Mouse (Mus musculus) kidney, adult 9 months (tissue): ENCODE data around the gene Otop1.

Source experiments
- DNase-seq: peaks from one replicate; pipeline ENCODE4 v3.0.0; 2022

Gene Otop1

GRCm38 (mm10) chr5:38275771-38276170 lies at the start of gene Otop1:
TSS of gene Otop1 (plus strand) at chr5:38275972.
- DNase-seq = no peak

GRCm38 (mm10) chr5:38235422-38235821 lies 40.4 kb upstream of the Otop1 start:
- peak; percentile 50 for DNase-seq

GRCm38 (mm10) chr5:38236627-38237026 lies 39.1 kb upstream of the Otop1 start:
- no peak for DNase-seq

- DNase-seq = no peak
Observed at GRCm38 (mm10) chr5:38240727-38241472, 34.9 kb upstream of the Otop1 start.

- DNase-seq = no peak
Observed at GRCm38 (mm10) chr5:38241473-38241834, 34.3 kb upstream of the Otop1 start.

GRCm38 (mm10) chr5:38241966-38242365 lies 33.8 kb upstream of the Otop1 start:
- no peak for DNase-seq

GRCm38 (mm10) chr5:38255195-38255594 lies 20.6 kb upstream of the Otop1 start:
- DNase-seq = no peak

GRCm38 (mm10) chr5:38255644-38256043 lies 20.1 kb upstream of the Otop1 start:
- DNase-seq = no peak

GRCm38 (mm10) chr5:38256551-38256950 lies 19.2 kb upstream of the Otop1 start:
- no peak for DNase-seq

GRCm38 (mm10) chr5:38258034-38258772 lies 17.6 kb upstream of the Otop1 start:
- no peak for DNase-seq

- DNase-seq = no peak
Observed at GRCm38 (mm10) chr5:38258773-38259146, 17.0 kb upstream of the Otop1 start.

- no peak for DNase-seq
Observed at GRCm38 (mm10) chr5:38259455-38260106, 16.2 kb upstream of the Otop1 start.

GRCm38 (mm10) chr5:38260107-38260682 lies 15.6 kb upstream of the Otop1 start, which contains the start of gene Tmem128:
TSS of gene Tmem128 (plus strand) at chr5:38260185.
- DNase-seq = peak; percentile 71

GRCm38 (mm10) chr5:38270942-38271341 lies 4.8 kb upstream of the Otop1 start:
- no peak for DNase-seq

GRCm38 (mm10) chr5:38273831-38274230 lies 1.9 kb upstream of the Otop1 start:
- DNase-seq = no peak

GRCm38 (mm10) chr5:38276451-38276850 lies 679 bp downstream of the Otop1 start:
- DNase-seq = no peak

- DNase-seq = no peak
Observed at GRCm38 (mm10) chr5:38277098-38277866, 1.5 kb downstream of the Otop1 start.

- DNase-seq = no peak
Observed at GRCm38 (mm10) chr5:38277936-38278600, 2.3 kb downstream of the Otop1 start.

- no peak for DNase-seq
Observed at GRCm38 (mm10) chr5:38280075-38280474, 4.3 kb downstream of the Otop1 start.

GRCm38 (mm10) chr5:38285724-38286123 lies 10.0 kb downstream of the Otop1 start:
- no peak for DNase-seq

GRCm38 (mm10) chr5:38288476-38288875 lies 12.7 kb downstream of the Otop1 start:
- no peak for DNase-seq
